17 mouse cellular contexts compared by ENCODE assay signal in genomic region chr19:4247010-4247409, GRCm38 (mm10). TPM values are rescaled to one million over a fixed set of nuclear protein-coding genes. Genes with fewer than 3 reads are reported as not detected.
DNase-seq lines count a peak whose midpoint lies in the region; ATAC-seq and TF ChIP-seq lines count a peak whose summit lies in the region.
"Had no signal": no experiment of that assay in that cellular context is flagged by ENCODE, and none has a peak within 500 bp of the region (broad histone marks: within the 10 kb centered on the region; RNA-seq: fewer than 3 reads in every experiment).

No protein-coding gene starts in this region.

- DNase-seq in kidney, adult 2 months = peak; percentile 10
- DNase-seq in kidney, postnatal 25 days = no peak
- peak; percentile 39 for DNase-seq in thymus, postnatal 14 days
- no peak for DNase-seq in thymus, postnatal 36 days
- DNase-seq in neural tube, embryonic 10.5 days (ENCODE audit: extremely low spot score, low spot score) = no peak
- no peak for DNase-seq in adrenal gland, postnatal 4 days (ENCODE audit: low spot score in 2 of 2)
- DNase-seq: adrenal gland, adult 8-10 months; cerebellum, postnatal 36 days; lung, postnatal 4 days had no signal

- TF ChIP-seq CTCF in kidney, adult 2 months (conservative IDR thresholded peaks at IDR 0.05; ENCODE audit: insufficient read depth, insufficient read length, low read depth, low read length) = no peak

- no peaks in the 10 kb centered on the region for H3K4me1 ChIP-seq in kidney, adult 2 months (ENCODE audit: control insufficient read depth, insufficient read depth, low read length)
- H3K4me1 ChIP-seq: heart, embryonic 12.5 days; hindbrain, embryonic 13.5 days; kidney, embryonic 15.5 days; limb, embryonic 13.5 days had no signal

- ATAC-seq in erythroid progenitor cell, adult 5-6 weeks (replicated peaks; ENCODE audit: low FRiP score, poor library complexity, severe bottlenecking) = 0 out of 2 replicates have a peak, but pooled peaks have one; percentile 42

- TF ChIP-seq POLR2A in kidney, adult 2 months (IDR thresholded peaks at IDR 0.05; ENCODE audit: low read depth, low read length) = no peak

- H3K27ac ChIP-seq in kidney, adult 2 months (ENCODE audit: insufficient read depth, low read depth, low read length) = no peak overlapping the region
- H3K27ac ChIP-seq: hindbrain, embryonic 13.5 days; kidney, embryonic 15.5 days; limb, embryonic 13.5 days had no signal

- no peaks in the 10 kb centered on the region for H3K36me3 ChIP-seq in kidney, adult 2 months (ENCODE audit: control insufficient read depth, insufficient read depth, low read length)
- H3K36me3 ChIP-seq: heart, embryonic 12.5 days; hindbrain, embryonic 13.5 days; kidney, embryonic 15.5 days; limb, embryonic 13.5 days had no signal

- H3K27me3 ChIP-seq in kidney, adult 2 months (replicated peaks; ENCODE audit: control insufficient read depth, insufficient read depth, low read length) = no peaks in the 10 kb centered on the region
- H3K27me3 ChIP-seq: kidney, embryonic 15.5 days; limb, embryonic 13.5 days had no signal

- no peak overlapping the region for H3K4me3 ChIP-seq in kidney, adult 2 months (ENCODE audit: insufficient read depth, low read depth, low read length)
- H3K4me3 ChIP-seq: heart, embryonic 12.5 days; hindbrain, embryonic 13.5 days; kidney, embryonic 15.5 days; limb, embryonic 13.5 days had no signal

- 69% methylated on average over 1 of the region's 1 CpGs for WGBS in kidney, adult 2 months

RNA-seq across cellular contexts. Expression of gene Pold4, which starts 15.3 kb away (rescaled TPM):
- polyA plus RNA-seq in kidney, adult 2 months (2012; rRNA removed) = 96.1 and 99.8 TPM in 2 replicates
- 21.8 and 24.5 TPM in 2 replicates for total RNA-seq in erythroid progenitor cell, adult 5-6 weeks (2015; ENCODE audit: low replicate concordance)
- 5.0 and 16.1 TPM in 2 replicates for total RNA-seq in erythroid progenitor cell, adult 5-6 weeks (2017; ENCODE audit: low replicate concordance)
- total RNA-seq in adrenal gland, postnatal 4 days (2021) = 10 to 100 TPM; 32.7 to 34.3 TPM

RNA-seq across cellular contexts. Expression of gene Ssh3, which starts 22.0 kb away (rescaled TPM):
- 39.0 and 61.4 TPM in 2 replicates for polyA plus RNA-seq in kidney, adult 2 months (2012; rRNA removed)
- total RNA-seq in erythroid progenitor cell, adult 5-6 weeks (2015; ENCODE audit: low replicate concordance) = 2.2 and 16.8 TPM in 2 replicates
- 0.90 and 5.2 TPM in 2 replicates for total RNA-seq in erythroid progenitor cell, adult 5-6 weeks (2017; ENCODE audit: low replicate concordance)
- 10 to 100 TPM; 37.6 to 40.9 TPM for total RNA-seq in adrenal gland, postnatal 4 days (2021)

RNA-seq across cellular contexts. Expression of gene AC109138.7, which starts 32.9 kb away (rescaled TPM):
- polyA plus RNA-seq in kidney, adult 2 months (2012; rRNA removed) = 3.4 TPM in 1 of 2 replicates, not detected in the other
- not detected in 2 replicates for total RNA-seq in erythroid progenitor cell, adult 5-6 weeks (2015; ENCODE audit: low replicate concordance)
- total RNA-seq in erythroid progenitor cell, adult 5-6 weeks (2017; ENCODE audit: low replicate concordance) = not detected in 2 replicates
- total RNA-seq in adrenal gland, postnatal 4 days (2021) = not detected
- total RNA-seq: adrenal gland, adult 8-10 months; ES-E14; layer of hippocampus, postnatal 25 days; monocyte, adult 5-6 weeks had no signal
- polyA plus RNA-seq: heart, embryonic 12.5 days; hindbrain, embryonic 13.5 days; kidney, embryonic 15.5 days; limb, embryonic 13.5 days had no signal

RNA-seq across cellular contexts. Expression of gene Clcf1, which starts 33.0 kb away (rescaled TPM):
- 13.6 TPM in 2 replicates for polyA plus RNA-seq in kidney, adult 2 months (2012; rRNA removed)
- total RNA-seq in erythroid progenitor cell, adult 5-6 weeks (2015; ENCODE audit: low replicate concordance) = not detected in 2 replicates
- total RNA-seq in erythroid progenitor cell, adult 5-6 weeks (2017; ENCODE audit: low replicate concordance) = 0.15 and 1.2 TPM in 2 replicates
- 10 to 100 TPM; 10.0 to 10.7 TPM for total RNA-seq in adrenal gland, postnatal 4 days (2021)

RNA-seq across cellular contexts. Expression of gene Ankrd13d, which starts 35.9 kb away (rescaled TPM):
- polyA plus RNA-seq in kidney, adult 2 months (2012; rRNA removed) = 4.2 and 5.1 TPM in 2 replicates
- total RNA-seq in erythroid progenitor cell, adult 5-6 weeks (2015; ENCODE audit: low replicate concordance) = 0.72 and 1.3 TPM in 2 replicates
- total RNA-seq in erythroid progenitor cell, adult 5-6 weeks (2017; ENCODE audit: low replicate concordance) = 0.39 TPM in 1 of 2 replicates, not detected in the other
- total RNA-seq in adrenal gland, postnatal 4 days (2021) = 1 to 10 TPM; 8.2 to 8.8 TPM

Comparison
In these comparisons a context has a peak if more than half of its experiments do, and no peak if none do; other contexts are left out.
1. DNase-seq: peak in kidney, adult 2 months (single experiment) and thymus, postnatal 14 days (single experiment); none in kidney, postnatal 25 days (0 of 2), thymus, postnatal 36 days (0 of 2), neural tube, embryonic 10.5 days (single experiment) and adrenal gland, postnatal 4 days (0 of 2).